Mouse (Mus musculus): ENCODE data around the gene Tmem150c.

The Tmem150c gene

DNA sequence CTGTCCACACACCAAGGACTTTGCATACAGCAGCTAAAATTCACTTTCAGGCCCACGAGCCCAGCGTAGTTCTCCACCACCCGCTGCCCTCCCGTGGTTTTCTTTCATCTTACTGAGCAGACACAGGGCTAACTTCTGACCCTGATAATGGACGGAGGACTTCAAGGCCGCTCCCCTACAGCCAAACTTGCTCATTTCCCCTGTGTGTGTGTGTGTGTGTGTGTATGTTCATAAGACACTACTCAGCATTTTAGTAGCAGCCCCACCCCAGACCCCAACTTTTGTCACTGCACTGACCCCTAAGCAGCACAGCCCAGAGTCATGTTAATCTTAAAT, at the start of gene Tmem150c:
TSS of gene Tmem150c (minus strand) at position 171 of the 336 bp plus-strand sequence.
- DNase-seq, result no peak

DNA sequence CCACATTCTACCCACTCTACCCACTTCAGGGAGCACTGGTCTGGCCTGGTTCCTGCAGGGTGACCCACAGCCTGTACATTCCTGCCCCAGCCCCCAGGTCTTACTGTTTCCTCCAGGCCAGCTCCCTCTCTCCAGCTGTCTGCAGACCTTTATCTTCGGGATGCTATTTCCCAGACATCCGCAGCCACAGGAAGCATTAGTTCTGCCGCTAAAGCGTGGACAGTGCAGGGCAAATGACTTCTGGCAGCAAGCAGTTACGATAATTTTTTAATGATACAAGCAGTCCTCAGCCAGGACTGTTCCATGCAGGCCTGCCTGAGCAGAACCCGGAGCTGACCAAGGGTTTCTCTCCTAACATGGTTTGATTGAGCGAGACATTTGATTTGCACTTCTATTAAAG, 49.5 kb upstream of the Tmem150c start:
- DNase-seq, result no peak

DNA sequence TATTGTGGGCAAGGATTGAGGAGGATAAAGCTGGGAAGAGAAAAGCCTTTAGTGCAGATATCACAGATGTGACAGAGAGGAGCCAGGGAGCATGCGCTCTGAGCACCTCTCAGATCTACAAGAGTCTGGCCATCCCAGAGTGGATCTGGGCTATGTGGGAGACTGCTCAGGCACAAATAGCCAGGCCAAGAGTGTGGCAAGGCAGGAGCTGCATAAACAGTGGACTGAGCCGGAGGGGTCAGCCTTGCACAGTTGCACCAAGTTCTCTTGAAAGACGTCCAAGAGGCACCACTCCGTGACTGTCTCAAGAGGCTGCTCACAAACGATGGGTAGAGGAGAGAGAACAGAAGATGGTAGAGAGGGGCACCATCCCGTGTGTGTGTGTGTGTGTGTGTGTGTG, 47.1 kb upstream of the Tmem150c start:
- no peak for DNase-seq

DNA sequence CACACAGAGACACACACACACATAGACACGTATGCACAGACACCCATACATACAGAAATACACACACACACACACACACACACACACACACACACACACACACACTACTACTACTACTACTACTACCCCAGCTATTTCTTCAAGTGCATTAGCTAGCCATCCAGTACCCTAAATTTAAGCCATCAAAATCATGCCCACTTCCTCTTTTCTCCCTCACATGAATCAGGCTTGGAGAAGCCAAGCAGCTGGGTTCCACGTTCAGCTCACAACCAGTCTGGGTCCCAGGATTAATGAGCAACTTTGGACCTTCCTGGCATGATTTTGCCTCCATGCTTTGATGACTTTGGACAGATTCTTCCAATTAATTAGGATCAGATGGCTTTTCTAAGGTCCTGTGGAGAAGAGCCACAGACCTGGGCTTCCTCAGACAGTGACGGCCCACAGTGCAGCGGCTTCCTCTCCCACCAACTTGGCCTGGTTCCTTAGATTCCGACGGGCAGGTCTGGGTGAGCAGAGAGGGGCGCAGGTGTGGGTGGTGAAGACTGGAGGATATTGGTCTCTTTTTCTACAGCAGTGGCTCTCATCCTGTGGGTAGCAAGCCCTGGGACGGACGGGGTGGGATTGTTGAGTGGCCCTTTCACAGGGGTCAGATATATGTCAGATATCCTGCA, 46.0 kb upstream of the Tmem150c start:
- no peak for DNase-seq

DNA sequence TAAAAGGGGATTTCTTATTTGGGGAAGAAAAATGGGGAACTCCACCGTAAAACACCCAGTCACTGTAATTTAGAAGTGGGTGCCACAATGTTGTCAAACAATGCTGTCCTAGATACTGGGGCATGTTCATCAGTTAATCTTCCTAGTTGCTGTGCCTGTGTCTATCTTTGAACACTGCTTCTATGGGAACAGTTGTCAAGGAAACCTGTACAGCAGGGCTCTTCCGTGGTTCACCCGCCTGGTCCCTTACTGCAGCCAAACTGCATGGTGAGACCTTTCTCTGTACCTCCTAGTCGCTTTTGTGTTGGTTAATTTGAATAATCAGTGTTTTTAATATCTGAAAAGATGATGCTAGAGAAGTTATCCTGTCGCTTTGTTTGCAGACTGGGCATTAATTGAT, 41.2 kb upstream of the Tmem150c start:
- DNase-seq, result no peak

DNA sequence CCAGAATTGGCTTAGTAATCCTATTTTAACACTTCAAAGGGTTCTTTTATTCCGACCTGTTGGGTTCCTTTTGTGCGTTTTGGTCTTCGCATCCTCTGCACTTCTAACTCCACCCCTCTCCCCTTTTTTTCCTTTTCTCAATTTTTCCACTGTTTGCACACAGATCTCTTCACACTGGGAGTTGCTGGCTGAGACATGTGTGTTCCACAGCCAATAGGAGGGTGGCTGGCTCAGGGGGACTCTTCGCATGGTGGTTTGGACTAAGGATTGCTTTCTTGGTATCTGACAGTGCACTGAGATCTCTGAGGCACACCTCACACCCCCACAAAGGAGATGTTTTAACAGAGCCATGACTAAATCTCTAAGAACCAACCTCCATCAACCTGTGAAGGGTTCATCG, 40.7 kb upstream of the Tmem150c start:
- DNase-seq, result no peak

DNA sequence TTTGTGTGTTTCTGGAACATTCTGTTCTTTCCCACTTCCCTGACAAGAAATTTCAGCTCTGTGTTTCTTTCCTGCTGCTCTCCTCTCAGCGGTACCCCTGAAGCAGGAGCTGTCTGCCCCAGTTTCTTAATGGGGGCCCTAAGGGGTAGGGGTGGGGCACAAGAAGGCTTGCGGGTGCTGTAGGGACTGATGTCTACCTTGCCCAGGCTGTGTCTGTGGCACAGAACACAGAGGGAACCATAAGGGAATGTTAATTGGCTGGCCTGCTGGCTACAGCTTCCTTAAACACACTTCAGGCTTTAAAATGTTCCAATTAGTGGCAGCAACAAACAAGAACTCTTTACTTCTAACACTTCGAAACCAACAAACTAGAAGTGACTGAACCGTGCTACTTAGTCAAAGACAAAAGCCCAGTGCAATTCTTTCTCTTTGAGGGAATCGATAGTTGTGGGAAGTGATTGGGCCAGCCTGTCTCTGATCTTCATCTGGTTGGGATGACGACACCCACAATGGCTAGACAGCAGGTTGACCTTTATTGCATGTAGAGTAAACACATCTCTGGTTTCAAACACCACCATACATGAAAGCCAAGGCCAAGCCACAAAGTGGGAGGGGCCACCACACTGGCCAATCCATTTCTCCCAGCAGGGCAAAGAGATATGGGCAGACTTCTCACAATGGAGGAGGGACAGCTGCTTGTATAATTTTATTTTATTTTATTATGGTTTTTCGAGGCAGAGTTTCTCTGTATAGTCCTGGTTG, 39.7 kb upstream of the Tmem150c start:
- DNase-seq, result no peak

DNA sequence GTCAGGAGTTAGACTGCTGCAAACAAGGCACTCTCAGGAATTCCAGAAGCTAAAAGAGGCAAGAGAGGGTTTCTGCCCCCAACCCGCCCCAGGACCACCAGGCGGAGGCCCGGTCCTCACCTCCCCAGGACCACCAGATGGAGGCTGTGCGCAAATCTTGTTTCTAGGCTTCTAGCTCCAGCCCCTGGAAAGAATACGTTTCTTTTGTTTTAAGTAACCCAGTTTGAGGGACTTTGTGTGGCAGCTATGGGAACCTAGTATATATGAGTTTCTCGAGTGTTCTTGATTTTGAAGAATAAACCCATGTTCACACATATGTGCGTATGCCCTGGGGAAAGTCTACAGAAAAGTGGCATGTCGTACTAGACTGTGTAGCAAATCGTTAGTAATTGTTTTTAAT, 37.9 kb upstream of the Tmem150c start:
- DNase-seq, result no peak

DNA sequence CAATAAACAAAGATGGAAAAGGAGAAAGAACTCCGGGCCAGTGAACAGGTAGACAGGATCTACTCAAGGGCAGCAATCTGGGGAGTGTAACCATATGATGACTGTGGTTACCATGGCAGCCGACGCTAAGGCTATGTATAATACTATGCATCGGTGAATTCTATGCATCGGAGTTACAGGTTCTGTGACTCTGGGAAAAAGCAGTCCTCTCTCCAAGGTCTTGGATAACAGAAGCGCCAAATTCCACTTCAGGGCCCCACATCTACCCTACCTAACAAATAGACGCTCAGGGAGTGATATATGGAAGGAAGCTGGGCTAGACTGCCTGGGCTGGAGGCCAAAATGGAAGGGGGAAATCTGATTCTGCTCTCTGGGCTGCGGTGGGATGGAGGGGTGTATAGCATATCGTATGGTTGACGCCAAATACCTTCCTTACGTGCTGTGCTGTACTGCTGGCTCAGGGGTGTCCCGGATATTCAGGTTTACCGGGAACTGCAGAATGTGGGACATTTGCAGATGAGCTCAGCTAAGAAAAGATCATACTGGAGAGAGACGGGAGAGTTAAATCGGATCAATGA, 37.3 kb upstream of the Tmem150c start:
- DNase-seq, result no peak

DNA sequence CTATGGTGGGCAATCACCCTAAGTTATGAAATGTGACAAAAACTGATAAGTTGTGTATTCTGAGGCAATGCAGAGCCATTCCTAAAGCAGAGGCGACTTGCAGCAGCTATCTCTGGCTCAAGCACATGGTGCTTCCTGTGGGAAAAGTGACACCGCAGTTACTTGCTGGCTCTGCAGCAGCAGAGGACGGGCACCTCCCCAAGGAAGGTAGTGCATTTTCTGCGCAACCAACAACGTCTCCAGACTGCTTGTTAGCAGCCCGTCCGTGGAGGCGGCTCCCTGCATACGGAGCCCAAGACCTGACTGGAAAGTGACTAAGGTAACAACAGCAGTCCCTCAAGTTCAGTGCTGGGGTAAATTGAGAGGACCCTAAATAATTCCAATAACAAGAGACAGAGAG, 36.8 kb upstream of the Tmem150c start:
- no peak for DNase-seq

DNA sequence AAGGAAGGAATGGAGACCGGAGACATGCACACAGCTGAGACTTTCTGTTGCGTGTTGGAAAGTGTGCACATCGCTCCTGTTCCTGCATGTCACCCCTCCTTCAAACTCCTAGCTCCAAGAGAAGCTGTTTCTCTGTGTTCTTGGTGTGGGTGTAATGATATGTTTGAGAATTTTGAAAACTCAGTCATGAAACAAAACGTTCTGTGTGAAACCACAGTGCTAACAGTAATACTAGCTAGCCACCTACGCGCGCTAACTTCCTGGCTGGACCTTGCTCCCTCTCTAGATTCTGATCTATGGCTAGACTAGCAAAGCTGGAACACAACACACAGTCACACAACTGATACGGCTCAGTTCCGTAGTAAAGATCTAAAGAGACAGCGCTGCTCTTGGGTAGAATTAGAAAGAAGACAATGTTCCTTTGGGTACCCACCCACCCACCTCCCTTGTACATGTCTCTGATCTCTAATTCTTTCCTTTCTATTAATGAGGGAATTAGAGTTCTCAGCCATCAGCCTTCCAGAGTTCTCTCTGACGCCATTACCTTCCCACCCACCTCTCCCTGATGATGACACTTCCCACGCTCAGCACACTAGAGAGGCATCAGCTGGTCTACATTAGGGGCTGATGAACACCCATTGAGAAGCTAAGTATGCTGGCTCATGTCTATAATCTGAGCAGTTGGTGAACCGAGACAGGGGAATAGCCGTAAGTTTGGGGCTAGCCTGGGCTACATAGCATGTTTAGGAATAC, 32.0 kb upstream of the Tmem150c start:
- DNase-seq, result no peak

DNA sequence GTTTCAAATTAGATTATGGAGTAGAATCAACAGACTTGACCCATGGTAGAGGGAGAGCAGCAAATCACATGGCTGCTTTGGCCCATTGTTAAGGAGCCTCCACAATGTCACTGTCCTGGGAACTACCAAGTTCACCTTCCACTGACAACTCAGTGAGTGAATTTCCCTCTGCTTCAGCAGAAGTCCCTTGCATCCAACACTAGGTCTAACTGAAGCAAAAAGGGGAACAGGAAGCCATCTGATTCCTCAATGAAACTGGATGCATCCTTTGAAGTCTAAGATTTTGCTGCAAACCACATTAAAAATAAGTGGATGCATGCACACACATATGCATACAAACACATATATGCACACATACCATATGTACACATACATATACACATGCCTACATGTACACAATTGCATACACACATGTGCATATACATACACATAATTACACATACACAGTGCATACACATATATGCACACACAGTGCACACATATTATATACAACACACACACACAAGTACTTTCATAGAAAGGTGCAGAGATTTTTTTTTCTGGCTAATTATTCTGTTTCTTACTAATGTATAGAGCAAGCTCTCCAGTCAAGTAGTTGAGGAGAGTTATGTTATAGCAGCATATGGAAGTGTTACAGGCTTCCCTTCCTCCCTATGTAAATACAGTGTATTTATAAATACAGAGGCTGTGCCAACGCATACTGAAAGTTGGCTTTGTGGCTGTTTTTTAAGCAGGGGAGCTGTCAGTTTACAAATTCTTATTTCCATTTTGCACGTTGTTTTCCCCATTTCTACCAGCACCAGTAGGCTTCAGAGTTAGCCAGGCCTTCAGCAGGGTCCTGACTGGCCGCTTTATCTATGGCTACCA, 27.7 kb upstream of the Tmem150c start:
- no peak for DNase-seq

DNA sequence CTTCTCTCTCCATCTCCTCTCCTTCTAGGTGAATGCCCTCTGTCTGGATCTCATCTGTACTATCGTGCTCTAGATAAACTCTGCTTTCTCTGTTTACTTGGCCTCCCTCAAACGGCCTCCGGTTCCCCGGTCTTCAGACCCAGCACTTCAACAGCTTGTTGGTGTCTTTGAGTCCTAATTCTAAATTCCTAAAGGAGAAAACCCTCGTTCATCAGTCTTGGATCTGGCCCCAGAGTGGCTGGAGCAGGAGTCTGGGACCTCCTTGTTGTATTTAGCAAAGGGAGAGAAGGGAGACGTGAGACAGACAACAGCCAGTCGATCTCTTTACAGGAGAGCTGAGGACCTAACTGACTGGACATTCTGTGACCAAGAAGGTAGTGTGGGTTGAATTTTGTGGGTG, 27.0 kb upstream of the Tmem150c start:
- no peak for DNase-seq

DNA sequence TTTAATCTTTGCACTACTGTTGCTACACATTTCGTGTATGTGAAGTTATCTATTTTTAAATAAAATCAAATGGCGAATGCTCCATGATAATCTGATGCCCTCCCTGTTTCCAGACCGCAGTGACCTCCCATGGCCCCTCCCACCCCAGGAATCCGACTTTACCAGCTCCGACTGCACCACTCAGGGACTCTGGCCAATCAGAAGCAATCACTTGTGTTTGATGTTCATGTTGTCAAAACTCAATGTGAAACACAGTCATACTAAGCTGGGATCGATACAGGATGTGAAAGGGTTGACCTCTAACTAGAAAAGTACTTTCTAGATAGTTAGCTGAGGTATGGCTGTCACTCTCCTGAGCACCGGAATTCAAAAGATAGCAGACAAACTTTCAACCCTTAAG, 26.3 kb upstream of the Tmem150c start:
- DNase-seq, result no peak

DNA sequence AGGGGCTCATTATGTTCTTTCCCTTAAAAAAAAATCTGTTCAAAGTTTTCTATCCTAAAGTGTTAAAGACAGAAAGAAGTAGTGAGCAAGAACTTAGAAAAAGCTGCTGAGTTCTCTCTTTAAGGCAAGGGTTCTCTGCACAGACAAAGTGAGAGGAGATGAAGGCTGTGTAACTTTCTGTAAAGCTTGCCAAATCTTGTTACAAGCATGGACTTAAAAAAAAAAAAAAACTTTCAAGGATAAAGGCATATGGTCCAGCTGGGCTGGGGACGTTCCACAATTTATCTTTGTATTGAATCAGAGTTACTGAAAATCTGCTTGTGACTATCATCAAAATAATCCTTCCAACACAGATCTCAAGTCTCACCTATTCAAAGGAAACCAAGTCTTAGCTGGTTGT, 21.4 kb upstream of the Tmem150c start:
- DNase-seq, result no peak

DNA sequence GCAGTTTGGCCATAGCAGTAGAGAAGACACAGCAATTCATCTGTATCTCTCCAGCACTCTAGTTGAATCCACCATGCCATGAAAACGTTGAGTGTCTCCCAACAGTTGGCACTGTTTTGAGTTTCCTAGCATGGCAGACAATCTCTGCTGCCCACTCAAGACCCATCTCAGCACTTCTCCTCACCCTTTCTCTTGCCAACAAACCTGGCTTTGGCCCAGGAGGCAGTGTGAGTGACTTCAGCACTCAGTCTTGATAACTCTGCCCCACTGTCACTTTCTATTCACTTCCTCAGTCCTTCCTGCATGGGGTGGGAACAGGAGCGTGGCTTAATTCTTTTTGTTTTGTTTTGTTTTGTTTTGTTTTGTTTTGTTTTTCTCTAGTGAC, 19.2 kb upstream of the Tmem150c start:
- no peak for DNase-seq

DNA sequence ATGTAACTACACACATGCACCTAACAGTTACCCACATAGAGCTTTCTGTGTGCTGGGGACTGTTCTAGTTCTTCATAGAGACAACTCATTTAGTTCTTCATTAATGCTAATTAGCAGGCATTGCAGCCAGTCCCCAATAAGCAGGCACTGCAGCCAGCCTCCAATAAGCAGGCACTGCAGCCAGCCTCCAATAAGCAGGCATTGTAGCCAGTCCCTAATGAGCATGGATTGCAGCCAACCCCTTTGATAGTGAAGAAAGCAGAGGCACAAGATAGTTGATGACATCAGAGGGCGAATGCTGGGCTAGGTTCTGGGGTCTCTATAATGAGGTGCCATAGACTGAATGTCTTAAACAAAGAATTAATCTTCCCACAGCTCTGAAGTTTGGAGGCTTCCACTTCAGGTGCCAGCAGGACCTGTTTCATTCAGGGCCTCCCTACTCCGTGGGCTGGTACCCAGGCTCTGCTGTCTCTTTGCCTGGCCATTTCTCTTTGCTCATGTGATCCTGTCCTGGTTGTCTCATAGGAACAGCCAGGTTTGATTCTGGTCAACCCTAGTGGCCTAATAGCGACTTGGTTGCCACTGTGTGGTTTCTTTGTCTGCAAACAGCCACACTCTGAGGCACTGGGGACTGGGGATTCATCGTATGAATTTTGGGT, 18.6 kb upstream of the Tmem150c start:
- no peak for DNase-seq

DNA sequence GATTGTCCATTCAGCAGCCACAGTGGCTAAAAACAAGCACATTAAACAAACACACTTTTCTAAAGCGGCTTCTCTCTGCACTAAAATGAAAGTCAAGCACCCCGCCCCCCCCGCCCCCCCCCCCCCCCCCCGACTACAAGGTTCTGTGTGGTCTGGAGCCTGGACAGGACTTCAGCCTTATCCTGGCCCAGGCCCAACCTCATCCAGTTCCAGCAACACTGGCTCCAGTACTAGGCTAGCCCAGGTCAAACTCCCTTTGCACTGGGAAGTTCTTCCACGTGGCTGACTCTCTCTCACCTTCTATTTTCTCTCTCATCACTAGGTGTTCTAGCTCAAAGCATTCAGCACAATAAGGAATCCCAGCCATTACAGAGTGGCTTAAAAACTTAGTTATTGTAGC, 17.9 kb upstream of the Tmem150c start:
- DNase-seq, result no peak

DNA sequence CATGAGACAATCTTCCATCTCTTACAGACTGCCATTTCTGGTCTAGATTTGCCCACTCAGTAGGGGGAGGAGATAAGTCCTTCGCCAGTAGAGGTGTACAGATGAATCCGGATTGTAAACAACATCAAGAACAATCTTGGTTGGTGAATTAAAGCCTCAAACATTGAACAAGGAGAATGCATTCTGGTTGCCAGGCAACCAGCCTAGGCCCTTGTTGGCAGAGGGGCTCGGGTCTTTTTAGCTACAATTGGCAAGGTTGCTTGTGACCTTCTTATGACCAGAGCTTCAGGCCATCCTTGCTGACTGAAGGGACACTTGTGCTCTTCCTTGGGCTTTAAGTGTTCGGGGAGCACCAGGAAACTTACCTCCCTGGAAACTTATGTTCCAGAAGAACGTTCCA, 16.5 kb upstream of the Tmem150c start:
- no peak for DNase-seq

DNA sequence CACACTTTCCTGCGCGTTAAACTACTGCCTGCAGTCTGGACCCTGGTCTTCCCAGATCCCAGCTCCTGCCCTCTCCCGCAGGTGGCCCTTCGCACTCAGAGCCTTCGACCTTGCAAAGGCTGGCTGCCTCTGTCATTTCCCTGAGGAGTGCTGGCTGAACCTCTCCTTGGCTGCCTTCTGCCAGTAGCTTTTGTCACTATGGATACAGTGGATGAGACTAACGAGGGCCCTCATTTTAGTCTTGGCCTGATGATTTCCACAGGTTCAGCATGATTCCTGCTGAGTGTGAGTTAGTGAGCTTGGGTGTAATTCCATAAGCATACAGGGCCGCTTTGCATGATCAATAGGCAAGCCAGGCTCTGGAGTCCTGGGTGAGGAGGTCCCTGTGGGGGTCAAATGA, 16.0 kb upstream of the Tmem150c start:
- DNase-seq, result no peak

DNA sequence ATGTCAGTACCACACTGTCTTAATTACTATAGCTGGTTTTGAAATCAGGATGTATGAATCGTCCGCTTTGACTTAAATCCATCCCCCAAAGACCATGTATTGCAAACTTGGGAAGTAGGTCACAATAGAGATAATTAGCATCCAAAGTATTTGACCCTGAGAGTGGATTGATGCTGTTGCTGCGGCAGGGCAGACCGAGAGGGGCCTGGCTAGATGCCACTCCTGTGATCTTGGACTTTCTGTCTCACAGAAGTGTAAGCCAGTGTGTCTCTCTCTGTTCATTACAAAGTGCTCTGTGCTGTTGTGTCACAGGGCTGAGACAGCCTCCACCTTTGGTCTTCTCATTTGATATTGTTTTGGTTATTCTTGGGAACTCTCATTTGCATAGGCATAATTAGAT, 12.5 kb upstream of the Tmem150c start:
- DNase-seq, result no peak
